Mouse (Mus musculus) heart, postnatal 10 days (tissue): ENCODE data around the gene Fgfr2. TPM values are rescaled to one million over a fixed set of nuclear protein-coding genes. Genes with fewer than 3 reads are reported as not detected.
"Not testable (repeated sequence)": the region's sequence is repeated elsewhere in the genome, so short reads cannot be mapped to it uniquely, and the experiment has no call there.

ENCODE experiments used
- DNase-seq, 2 experiments: peaks; one replicate each; pipeline ENCODE4 v3.0.0; 2021
- intact Hi-C: fragments of 180-260 bp; cut with DNase I; formaldehyde crosslinking; loops from one replicate; pipeline ENCODE4 v1.15.1; 2025
- total RNA-seq, 2 experiments: library from RNA; stranded (reverse); gene quantifications; 2 replicates each; pipeline ENCODE4 v1.2.3; 2021

Gene Fgfr2
- total RNA-seq, 2 experiments from 2014 or later, result 6.2 to 6.3 TPM

DNA sequence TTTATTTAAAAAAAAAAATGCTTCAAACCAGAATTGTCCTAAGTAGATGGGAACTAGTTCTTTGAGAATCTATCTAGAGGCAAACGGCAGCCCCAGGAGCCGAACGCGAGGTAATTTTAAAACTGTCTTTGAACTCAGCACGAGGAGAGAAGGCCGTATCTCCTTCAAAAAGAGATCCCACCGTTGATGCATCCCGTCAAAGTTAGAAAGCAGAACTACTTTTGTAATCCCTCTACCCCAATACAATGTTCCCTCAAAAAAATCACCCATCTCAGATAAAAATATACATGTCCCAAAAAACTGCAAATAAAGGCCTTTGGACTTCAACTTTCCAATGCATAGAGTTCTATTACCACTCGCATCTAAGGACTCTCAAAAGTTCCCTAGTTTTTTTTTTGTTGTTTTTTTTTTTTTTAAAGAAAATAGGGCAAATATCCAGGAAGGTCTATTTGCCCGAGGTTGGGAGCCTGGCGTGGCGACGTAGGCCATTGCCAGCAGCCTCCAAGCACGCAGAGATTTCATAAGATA lies 2.0 kb downstream of the Fgfr2 start:
- intact Hi-C loops, result loop anchor here (2.0 to 5.0 kb wide), 5 partner anchors 22 to 516 kb away; partner anchors contain the start of gene Edrf1
- DNase-seq, result no peak

DNA sequence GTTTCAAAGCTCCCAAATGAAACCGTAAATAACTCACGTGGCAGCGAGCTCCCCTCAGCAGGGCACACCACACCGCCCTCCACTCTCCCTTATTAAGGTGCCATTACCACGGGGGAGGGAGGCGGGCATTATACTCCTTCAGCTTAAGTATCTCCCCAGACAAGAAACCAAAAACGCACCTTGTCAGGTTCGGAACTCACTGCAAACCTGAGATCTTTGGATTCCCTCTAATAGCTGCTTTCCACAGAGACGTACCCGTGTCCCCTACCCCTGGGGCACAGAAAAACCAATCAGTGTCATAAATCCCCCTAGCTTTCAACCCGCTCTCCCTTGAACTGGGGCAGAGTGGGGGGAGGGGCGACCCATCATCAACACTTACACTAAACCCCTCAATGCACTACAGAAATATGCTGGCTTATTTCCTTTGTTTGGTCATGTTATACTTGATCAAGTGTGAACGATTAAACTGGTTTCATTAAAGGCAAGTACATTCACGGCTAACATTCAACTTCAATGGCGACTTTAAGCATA lies 2.9 kb downstream of the Fgfr2 start:
- intact Hi-C loops, result loop anchor here (2.0 to 5.0 kb wide), 5 partner anchors 21 to 517 kb away; partner anchors contain the start of gene Edrf1
- no peak for DNase-seq

DNA sequence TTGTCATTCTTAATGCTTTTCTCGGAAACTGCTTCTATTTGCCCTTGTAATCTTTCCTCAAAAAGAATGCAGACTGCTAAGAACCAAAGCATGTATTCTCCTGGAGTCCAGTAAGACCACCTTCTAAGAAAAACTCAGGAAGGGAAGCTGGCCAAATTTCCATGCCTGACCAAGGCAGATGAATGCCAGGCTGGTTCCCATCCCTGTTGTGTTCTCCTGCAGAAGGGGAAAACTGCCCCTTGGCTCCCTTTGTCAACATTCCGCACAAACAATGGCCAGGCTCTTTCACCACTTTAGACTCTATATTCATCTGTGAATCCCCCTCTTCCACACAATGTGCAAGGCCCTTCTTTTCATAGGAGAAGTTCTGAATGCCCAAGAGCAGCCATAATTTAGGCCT lies 5.3 kb downstream of the Fgfr2 start:
- intact Hi-C loops, result loop anchor here (10.0 kb wide), 1 partner anchor 183 kb away; the partner anchor contains the start of gene Zranb1
- DNase-seq, result no peak

GRCm38 (mm10) chr7:133116542-133116941 lies 6.6 kb downstream of the Fgfr2 start:
- intact Hi-C loops, result loop anchor here (10.0 kb wide), 1 partner anchor 182 kb away; the partner anchor contains the start of gene Zranb1
- DNase-seq, result no peak

DNA sequence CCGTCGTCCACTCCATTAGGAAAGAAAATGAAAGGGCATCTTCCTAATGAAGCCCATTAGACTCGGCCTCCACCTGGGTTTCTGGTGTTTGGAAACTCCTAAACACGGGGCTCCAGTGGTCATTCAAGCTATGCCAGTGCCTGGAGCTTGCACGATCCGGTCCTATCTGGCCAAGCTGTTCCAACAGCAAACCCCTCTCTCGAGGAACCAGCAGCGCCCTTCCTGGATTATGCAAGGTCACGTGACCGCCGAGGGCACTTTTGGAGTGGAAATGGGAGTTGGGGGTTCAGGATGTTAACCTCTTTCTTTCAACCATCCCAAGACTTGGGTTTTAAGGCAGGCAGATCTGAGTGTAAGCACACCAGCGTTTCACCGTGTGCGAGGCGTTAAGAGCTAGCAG lies 7.3 kb downstream of the Fgfr2 start:
- intact Hi-C loops, result loop anchor here (10.0 kb wide), 1 partner anchor 181 kb away; the partner anchor contains the start of gene Zranb1
- peak; percentile 50 to 63 for DNase-seq

DNA sequence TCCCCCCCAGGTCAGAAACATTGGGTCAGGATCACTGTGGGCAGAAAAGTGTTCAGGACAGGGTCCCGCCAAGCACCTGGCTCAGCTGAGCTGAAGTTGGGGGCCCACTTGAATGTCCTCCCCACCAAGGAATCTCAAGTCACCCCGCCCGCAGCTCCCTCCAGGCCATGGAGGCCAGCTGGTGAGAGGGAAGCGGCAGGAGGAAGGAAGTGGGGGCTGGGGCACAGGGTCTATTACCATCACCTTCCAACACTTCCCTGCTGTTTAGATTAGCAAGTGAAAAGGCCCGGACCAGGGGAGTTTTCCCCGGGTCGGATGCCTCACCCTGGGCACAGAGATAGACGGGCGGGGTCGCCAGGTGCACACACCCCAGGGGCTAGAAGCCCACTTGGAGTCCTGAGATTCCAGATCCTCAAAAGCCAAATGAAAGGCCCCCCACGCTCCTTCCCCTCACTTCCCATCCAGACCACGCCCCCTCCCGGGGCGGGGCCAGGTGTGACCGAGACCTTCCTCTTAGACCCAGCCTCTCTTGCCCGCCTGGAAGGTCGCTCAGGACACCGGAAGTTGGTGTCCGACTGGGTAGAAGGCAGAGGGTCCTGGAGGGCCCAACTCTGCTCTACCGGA lies 8.2 kb downstream of the Fgfr2 start:
- DNase-seq, result peak in 1 of 2 experiments; percentile 61
- intact Hi-C loops, result loop anchor here (10.0 kb wide), 1 partner anchor 180 kb away; the partner anchor contains the start of gene Zranb1

- intact Hi-C loops, result loop anchor here (10.0 kb wide), 1 partner anchor 179 kb away; the partner anchor contains the start of gene Zranb1
- no peak for DNase-seq
These were observed 9.8 kb downstream of the Fgfr2 start for GRCm38 (mm10) chr7:133113185-133113895.

DNA sequence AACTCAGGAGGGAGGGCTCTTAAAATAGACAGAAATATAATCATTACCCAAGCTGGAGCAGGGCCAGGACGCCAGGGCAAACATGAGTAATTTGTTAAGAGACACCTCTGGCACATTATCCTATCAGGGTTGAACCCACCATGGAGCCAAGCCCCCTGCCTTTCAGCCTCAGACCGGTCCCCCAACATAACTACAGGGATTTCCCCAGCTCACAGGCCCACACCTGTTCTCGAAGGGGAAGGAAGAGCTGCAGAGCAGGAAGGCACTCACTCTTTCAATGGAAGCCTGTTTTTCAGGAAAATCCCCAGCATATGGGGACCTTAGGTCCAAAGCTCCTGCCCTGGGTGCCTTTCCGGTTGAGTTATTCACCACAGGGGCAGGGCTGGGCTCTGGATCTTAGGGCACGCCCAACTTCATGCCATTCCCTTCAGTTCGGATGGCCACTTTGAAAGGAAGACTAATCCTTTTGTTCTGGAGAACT lies 10.8 kb downstream of the Fgfr2 start:
- intact Hi-C loops, result loop anchor here (10.0 kb wide), 1 partner anchor 178 kb away; the partner anchor contains the start of gene Zranb1
- no peak for DNase-seq

DNA sequence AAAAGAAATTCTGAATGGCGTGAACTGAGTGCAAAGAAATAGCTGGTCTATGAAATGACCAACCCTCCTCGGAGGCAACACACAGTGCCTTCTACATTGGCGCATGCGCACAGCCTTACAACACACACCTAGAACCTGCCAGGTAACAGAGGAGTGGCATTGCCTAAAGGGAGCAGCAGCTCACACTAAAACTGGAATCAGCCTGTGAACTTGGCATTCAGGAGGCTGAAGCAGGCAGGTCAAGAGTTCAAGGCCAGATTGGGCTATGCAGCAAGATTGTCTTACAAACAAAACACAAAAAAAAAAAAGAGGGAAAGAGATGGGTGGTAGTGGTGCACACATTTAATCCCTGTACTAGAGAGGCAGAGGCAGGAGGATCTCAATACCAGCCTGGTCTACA lies 13.7 kb downstream of the Fgfr2 start:
- no peak for DNase-seq
- intact Hi-C loops, result no loop called here

DNA sequence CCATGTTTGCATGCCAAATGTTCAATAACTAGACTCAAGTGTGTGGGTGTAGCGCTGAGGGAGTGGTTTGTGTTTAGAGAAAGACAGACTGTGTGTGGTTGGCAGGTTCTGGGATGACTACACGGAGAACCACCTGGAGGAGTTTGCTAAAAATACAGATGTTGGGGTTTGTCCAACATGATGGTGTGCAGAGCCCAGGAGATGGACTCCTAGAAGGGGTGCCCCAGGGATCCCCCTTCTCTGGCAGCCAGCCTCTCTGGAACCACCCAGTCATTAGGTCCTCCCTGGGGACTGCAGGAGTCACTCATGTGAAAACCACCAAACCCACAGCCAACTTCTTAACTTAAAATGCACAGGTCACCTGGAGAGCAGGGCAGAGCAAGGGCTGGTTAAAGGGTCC lies 14.5 kb downstream of the Fgfr2 start:
- no peak for DNase-seq
- intact Hi-C loops, result no loop called here

GRCm38 (mm10) chr7:133102578-133102977 lies 20.6 kb downstream of the Fgfr2 start:
- intact Hi-C loops, result no loop called here
- DNase-seq, result no peak

DNA sequence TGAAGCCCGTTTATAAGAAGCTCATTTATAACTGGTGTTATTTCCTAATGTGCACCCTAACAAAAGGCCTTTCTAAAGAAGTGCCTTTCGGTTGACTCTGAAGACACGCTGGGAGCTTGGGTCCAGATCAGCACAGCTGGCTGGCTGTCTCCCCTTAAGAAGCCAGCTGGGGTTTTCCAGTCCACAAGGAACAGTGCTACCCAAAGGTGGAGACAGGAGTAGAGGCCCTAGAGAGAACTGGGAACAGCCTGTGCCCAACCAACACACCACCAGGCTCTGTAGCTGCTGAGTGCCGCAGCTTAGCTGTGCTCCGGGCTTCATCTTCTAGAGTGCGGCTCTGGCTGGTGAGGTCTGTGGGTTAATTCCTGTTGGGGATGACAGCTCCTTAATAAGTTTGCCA lies 22.1 kb downstream of the Fgfr2 start:
- no peak for DNase-seq
- intact Hi-C loops, result no loop called here

DNA sequence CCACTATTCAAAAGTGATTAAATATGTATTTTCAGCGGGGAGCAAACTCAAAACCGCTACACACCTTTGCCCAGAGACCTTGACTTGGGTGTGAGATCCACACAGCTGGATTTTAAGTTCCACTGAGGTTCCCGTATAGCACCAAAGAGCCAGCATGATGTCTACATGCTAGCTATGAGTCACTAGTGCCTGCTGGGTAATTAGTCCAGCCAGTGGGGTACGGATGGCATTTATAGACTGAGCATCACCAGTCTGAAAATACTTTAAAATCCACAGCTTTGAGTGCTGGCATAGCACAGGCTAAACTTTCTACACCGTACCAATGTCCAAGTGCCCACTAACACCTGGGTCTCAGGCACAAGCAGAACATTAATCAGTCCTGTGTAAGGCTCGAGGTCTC lies 23.0 kb downstream of the Fgfr2 start:
- intact Hi-C loops, result no loop called here
- DNase-seq, result no peak

DNA sequence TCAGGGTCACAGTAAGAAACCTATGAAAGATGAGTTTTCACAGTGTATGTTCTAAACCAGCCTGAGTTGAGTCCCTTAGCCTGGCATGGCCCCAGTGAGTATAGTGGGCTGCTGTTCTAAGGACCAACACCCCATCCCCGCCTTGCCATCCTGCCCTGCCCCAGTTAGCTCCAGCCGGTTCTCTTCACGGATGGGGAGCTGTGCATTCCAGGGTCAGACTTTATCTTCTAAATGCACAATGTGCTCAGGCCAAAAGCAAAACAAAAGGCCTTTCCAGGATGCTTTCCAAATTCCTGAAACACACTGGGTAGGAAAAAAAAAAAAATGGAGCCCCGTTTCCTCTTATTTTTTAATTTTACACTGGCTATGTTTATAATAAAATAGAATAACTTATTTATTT lies 23.9 kb downstream of the Fgfr2 start:
- peak in 1 of 2 experiments; percentile 53 for DNase-seq
- intact Hi-C loops, result loop anchor here (2.0 kb wide), 1 partner anchor 22 kb away; no protein-coding TSS in a partner anchor

GRCm38 (mm10) chr7:133098118-133098793 lies 24.9 kb downstream of the Fgfr2 start:
- DNase-seq, result no peak
- intact Hi-C loops, result loop anchor here (2.0 kb wide), 1 partner anchor 23 kb away; no protein-coding TSS in a partner anchor

- intact Hi-C loops, DNase-seq: not testable (repeated sequence)
These were observed 27.5 kb downstream of the Fgfr2 start for GRCm38 (mm10) chr7:133095610-133096009.

DNA sequence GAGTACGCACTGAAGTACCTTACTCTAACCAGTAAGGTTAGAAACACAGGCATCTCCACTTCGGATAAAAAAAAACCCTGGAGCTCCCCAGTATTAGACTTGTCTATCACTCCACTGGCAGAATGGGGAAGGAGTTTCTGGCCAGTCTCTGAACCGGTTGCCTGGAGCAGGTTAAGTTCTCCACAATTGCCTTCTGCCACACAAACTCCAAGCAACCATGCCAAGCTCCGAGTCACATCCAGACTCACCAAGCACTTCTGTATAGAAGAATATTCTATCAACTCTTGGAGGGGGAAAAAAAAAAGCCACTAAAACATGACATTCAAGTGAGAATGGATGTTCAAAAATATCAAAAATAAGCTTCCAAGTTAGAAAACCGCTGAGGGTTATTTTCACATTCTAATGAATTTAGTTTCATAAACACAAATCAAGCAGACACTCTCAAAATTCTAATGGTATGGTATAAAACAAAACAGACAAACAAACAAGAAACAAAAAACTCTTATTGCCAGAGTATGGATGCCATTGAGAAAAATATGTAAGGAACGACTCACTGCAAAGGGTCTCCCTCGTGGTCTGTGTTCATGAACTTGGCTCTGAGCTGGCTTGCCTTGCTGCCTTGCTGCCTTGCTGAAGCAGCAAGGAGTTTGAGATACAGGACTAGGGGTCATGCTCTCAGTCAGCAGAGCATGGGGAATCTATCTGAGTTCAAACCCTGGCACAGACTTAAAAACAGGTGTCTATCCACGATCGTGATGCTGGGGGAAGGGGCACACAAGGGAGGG lies 28.2 kb downstream of the Fgfr2 start:
- intact Hi-C loops, result no loop called here

DNA sequence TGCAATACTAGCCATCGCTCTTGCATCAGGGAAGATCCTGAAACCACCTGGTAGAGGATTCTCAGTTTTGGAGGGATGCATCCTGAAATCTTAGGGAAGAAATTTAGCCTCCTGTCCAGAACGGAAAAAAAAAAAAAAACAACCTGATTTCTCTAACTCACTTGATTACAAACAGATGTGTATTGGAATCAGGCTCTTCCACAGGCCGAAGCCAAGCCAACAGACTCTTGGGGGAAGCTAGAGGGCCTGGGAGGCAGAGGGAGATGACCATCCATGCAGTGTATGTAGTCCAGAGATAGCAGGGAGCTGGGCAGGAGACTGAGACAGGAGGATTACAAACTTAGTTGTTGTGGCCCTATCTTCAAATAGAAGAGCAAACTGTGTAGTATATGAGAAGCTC lies 29.0 kb downstream of the Fgfr2 start:
- intact Hi-C loops, result no loop called here
- DNase-seq, result no peak

More for the DNA sequence above, 28.2 kb downstream of the Fgfr2 start:
- no peak for DNase-seq

- intact Hi-C loops, result no loop called here
- DNase-seq, result no peak
These were observed 29.4 kb downstream of the Fgfr2 start for GRCm38 (mm10) chr7:133093731-133094130.

DNA sequence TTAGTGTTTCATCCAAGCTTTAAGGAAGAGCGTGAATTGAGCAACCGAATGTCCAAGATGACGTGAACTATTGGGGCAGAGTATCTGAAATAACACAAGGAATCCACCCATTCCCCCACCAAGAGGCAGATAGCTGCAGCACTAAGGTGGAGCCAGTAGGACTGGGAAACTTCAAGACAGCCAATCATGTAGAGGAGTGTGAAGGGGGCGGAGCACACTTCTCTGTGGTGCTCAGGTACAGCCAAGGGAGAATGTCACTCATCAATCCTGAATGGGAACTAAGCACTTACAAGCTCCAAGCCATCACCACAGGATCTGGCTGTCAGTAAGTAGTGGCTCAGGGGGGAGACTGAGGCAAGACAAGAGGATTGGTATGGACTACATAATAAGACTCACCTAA lies 32.5 kb downstream of the Fgfr2 start:
- DNase-seq, result no peak
- intact Hi-C loops, result no loop called here
